Mouse (Mus musculus) small intestine, adult 2 months (tissue): Measurements from ENCODE around the gene Kcnmb1.

Experiments
- CTCF ChIP-seq: fragments of 200-500 bp; IDR thresholded peaks from 2 replicates; pipeline ENCODE4 v1.5.1; 2012; ENCODE audit warnings: low read depth, mild to moderate bottlenecking, control low read depth, inconsistent platforms, low read length, moderate library complexity, mixed read lengths; ENCODE audit not compliant: insufficient replicate concordance, insufficient read length; ENCODE audit errors: extremely low read depth
- POLR2A ChIP-seq: fragments of 200-500 bp; IDR thresholded peaks from 2 replicates; pipeline ENCODE4 v1.6.1; 2012; ENCODE audit warnings: low read depth, mild to moderate bottlenecking, control low read depth, inconsistent platforms, low read length, moderate library complexity

- TF ChIP-seq CTCF: no peak
- TF ChIP-seq POLR2A: no peak
Observed at GRCm38 (mm10) chr11:33939456-33940113, 23.2 kb upstream of the Kcnmb1 start.
